Mouse (Mus musculus) neural tube, embryonic 11.5 days (tissue): Measurements from ENCODE around the gene H6pd. TPM values are rescaled to one million over a fixed set of nuclear protein-coding genes. Genes with fewer than 3 reads are reported as not detected.

ENCODE experiments used
- ATAC-seq: fragments of 200-750 bp; cut with Nextera tagmentation; 2 replicates; pipeline ENCODE4 v1.8.0; 2017; ENCODE audit warnings: moderate number of reproducible peaks, mild to moderate bottlenecking, moderate TSS enrichment, moderate library complexity; ENCODE audit not compliant: insufficient read depth, low FRiP score, low TSS enrichment
- DNase-seq: peaks from one replicate; pipeline ENCODE4 v3.0.0-alpha.2; 2015; ENCODE audit warnings: low spot score
- H3K27ac ChIP-seq: fragments of 300-500 bp; sonication (generic); 2 replicates; pipeline ENCODE4 v1.5.1; 2014; ENCODE audit warnings: low read depth, mild to moderate bottlenecking, low read length
- H3K27me3 ChIP-seq: fragments of 300-500 bp; sonication (generic); 2 replicates; pipeline ENCODE4 v1.6.1; 2014; ENCODE audit warnings: mild to moderate bottlenecking, low read length, mixed read lengths; ENCODE audit not compliant: control insufficient read depth, insufficient read depth
- H3K36me3 ChIP-seq: fragments of 300-500 bp; sonication (generic); 2 replicates; pipeline ENCODE4 v1.6.1; 2014; ENCODE audit warnings: mild to moderate bottlenecking, low read length, moderate library complexity, mixed read lengths; ENCODE audit not compliant: control insufficient read depth, insufficient read depth
- H3K4me1 ChIP-seq: fragments of 300-500 bp; sonication (generic); 2 replicates; pipeline ENCODE4 v1.6.1; 2014; ENCODE audit warnings: low read length, mixed read lengths; ENCODE audit not compliant: control insufficient read depth, insufficient read depth
- H3K4me2 ChIP-seq: fragments of 300-500 bp; sonication (generic); 2 replicates; pipeline ENCODE4 v1.6.1; 2014; ENCODE audit warnings: low read depth, mild to moderate bottlenecking, moderate library complexity
- H3K4me3 ChIP-seq: fragments of 300-500 bp; sonication (generic); 2 replicates; pipeline ENCODE4 v1.5.1; 2014; ENCODE audit warnings: low read depth, low read length
- H3K9ac ChIP-seq: fragments of 300-500 bp; sonication (generic); 2 replicates; pipeline ENCODE4 v1.6.1; 2014; ENCODE audit warnings: mild to moderate bottlenecking, low read length
- H3K9me3 ChIP-seq: fragments of 300-500 bp; sonication (generic); 2 replicates; pipeline ENCODE4 v1.6.1; 2016; ENCODE audit warnings: low read length; ENCODE audit not compliant: control insufficient read depth
- WGBS: fragments of 180-500 bp; shearing (Covaris S2); extraction: QIAGEN DNeasy Blood & Tissue Kit; methylation state at CpG from one replicate; pipeline ENCODE4 v1.1.7; 2014; 5-methylcytosine and 5-hydroxymethylcytosine counted together
- polyA plus RNA-seq: library from polyadenylated mRNA; unstranded; fragments of >200 nt; fragmentation: Nextera tagmentation; extraction: Ambion mirVana; gene quantifications from 2 replicates; pipeline ENCODE4 v1.2.1, GENCODE M21; 2014

H6pd gene
- polyA plus RNA-seq, result 3.0 and 3.6 TPM in 2 replicates

GRCm38 (mm10) chr4:150008853-150009586 is at the start of gene H6pd:
Gene H6pd (minus strand): TSS chr4:150009023.
- peaks cover 6% of the 10 kb centered on the region for H3K4me1 ChIP-seq
- H3K27ac ChIP-seq, result peak within 1 kb of the TSS; percentile 85
- H3K9ac ChIP-seq, result peak within 1 kb of the TSS; percentile 89
- DNase-seq (peak; percentile 95), ATAC-seq (peak; percentile 86)
- 6% methylated on average over 50 of the region's 52 CpGs for WGBS
- no peaks in the 10 kb centered on the region for H3K36me3 ChIP-seq
- H3K27me3 ChIP-seq, result no peaks in the 10 kb centered on the region
- H3K4me3 ChIP-seq, result peak within 1 kb of the TSS; percentile 68
- H3K9me3 ChIP-seq, result no peaks in the 10 kb centered on the region
- peak within 1 kb of the TSS; percentile 84 for H3K4me2 ChIP-seq

GRCm38 (mm10) chr4:150057722-150058121 is 48.9 kb upstream of the H6pd start:
- Histone ChIP-seq H3K27ac (no peak overlapping the region), H3K9me3 (no peaks in the 10 kb centered on the region), H3K4me3 (no peak overlapping the region), H3K36me3 (no peaks in the 10 kb centered on the region), H3K4me1 (no peaks in the 10 kb centered on the region), H3K4me2 (no peak overlapping the region), H3K9ac (no peak overlapping the region), H3K27me3 (no peaks in the 10 kb centered on the region)
- ATAC-seq, result no peak
- DNase-seq, result no peak
- WGBS, result 91% methylated on average over 12 of the region's 12 CpGs

- H3K4me3 ChIP-seq, result no peak overlapping the region
- H3K27ac ChIP-seq, result no peak overlapping the region
- H3K4me2 ChIP-seq, result no peak overlapping the region
- DNase-seq, result no peak
- no peak overlapping the region for H3K9ac ChIP-seq
- H3K4me1 ChIP-seq, result no peaks in the 10 kb centered on the region
- H3K9me3 ChIP-seq, result no peaks in the 10 kb centered on the region
- WGBS, result 88% methylated on average over 7 of the region's 7 CpGs
- no peaks in the 10 kb centered on the region for H3K36me3 ChIP-seq
- H3K27me3 ChIP-seq, result no peaks in the 10 kb centered on the region
- no peak for ATAC-seq
Observed at GRCm38 (mm10) chr4:150056171-150056570, 47.3 kb upstream of the H6pd start.

GRCm38 (mm10) chr4:150052380-150052779 is 43.6 kb upstream of the H6pd start:
- Histone ChIP-seq H3K4me1 (peaks cover 14% of the 10 kb centered on the region), H3K27ac (no peak overlapping the region), H3K4me3 (no peak overlapping the region), H3K9ac (no peak overlapping the region), H3K36me3 (no peaks in the 10 kb centered on the region), H3K9me3 (no peaks in the 10 kb centered on the region), H3K4me2 (no peak overlapping the region), H3K27me3 (peaks cover 21% of the 10 kb centered on the region)
- no peak for ATAC-seq
- WGBS, result 94% methylated on average over 3 of the region's 3 CpGs
- DNase-seq, result no peak

GRCm38 (mm10) chr4:150051514-150051913 is 42.7 kb upstream of the H6pd start:
- Histone ChIP-seq H3K9ac (no peak overlapping the region), H3K4me1 (peaks cover 14% of the 10 kb centered on the region), H3K36me3 (no peaks in the 10 kb centered on the region), H3K4me2 (no peak overlapping the region), H3K4me3 (no peak overlapping the region), H3K27me3 (peaks cover 23% of the 10 kb centered on the region), H3K9me3 (no peaks in the 10 kb centered on the region), H3K27ac (no peak overlapping the region)
- WGBS, result 78% methylated on average over 8 of the region's 8 CpGs
- DNase-seq (no peak), ATAC-seq (no peak)

GRCm38 (mm10) chr4:150049564-150050226 is 40.9 kb upstream of the H6pd start:
- Histone ChIP-seq H3K4me3 (no peak overlapping the region), H3K36me3 (no peaks in the 10 kb centered on the region), H3K4me1 (peaks cover 14% of the 10 kb centered on the region), H3K4me2 (no peak overlapping the region), H3K27me3 (peaks cover 23% of the 10 kb centered on the region), H3K27ac (no peak overlapping the region), H3K9ac (no peak overlapping the region), H3K9me3 (no peaks in the 10 kb centered on the region)
- no peak for DNase-seq
- no peak for ATAC-seq
- 17% methylated on average over 13 of the region's 13 CpGs for WGBS

- no peak overlapping the region for H3K27ac ChIP-seq
- peak overlapping the region; percentile 53 for H3K9ac ChIP-seq
- peaks cover 23% of the 10 kb centered on the region for H3K27me3 ChIP-seq
- DNase-seq (no peak), ATAC-seq (no peak)
- H3K4me3 ChIP-seq, result peak overlapping the region; percentile 42
- H3K4me1 ChIP-seq, result peaks cover 14% of the 10 kb centered on the region
- WGBS, result 15% methylated on average over 15 of the region's 15 CpGs
- H3K4me2 ChIP-seq, result peak overlapping the region; percentile 93
- H3K9me3 ChIP-seq, result no peaks in the 10 kb centered on the region
- H3K36me3 ChIP-seq, result no peaks in the 10 kb centered on the region
Observed at GRCm38 (mm10) chr4:150049157-150049513, 40.3 kb upstream of the H6pd start.

- Histone ChIP-seq H3K36me3 (no peaks in the 10 kb centered on the region), H3K27me3 (peaks cover 23% of the 10 kb centered on the region), H3K9ac (peak overlapping the region; percentile 53), H3K4me1 (peaks cover 14% of the 10 kb centered on the region), H3K4me3 (peak overlapping the region; percentile 42), H3K4me2 (peak overlapping the region; percentile 93), H3K27ac (no peak overlapping the region), H3K9me3 (no peaks in the 10 kb centered on the region)
- WGBS, result under 1% methylated on average over 49 of the region's 49 CpGs
- no peak for ATAC-seq
- peak; percentile 22 for DNase-seq
Observed at GRCm38 (mm10) chr4:150048478-150049156, 39.8 kb upstream of the H6pd start.
